Mouse (Mus musculus) bone marrow macrophage, adult 2 months (primary cell): Measurements from ENCODE around the gene Gm11549. TPM values are rescaled to one million over a fixed set of nuclear protein-coding genes. Genes with fewer than 3 reads are reported as not detected.

Experiments used
- H3K27ac ChIP-seq: 2 replicates; pipeline ENCODE4 v1.5.1; 2012; ENCODE audit warnings: low read depth, low read length; ENCODE audit not compliant: insufficient read depth
- H3K4me1 ChIP-seq: 2 replicates; pipeline ENCODE4 v1.6.1; 2012; ENCODE audit warnings: low read length; ENCODE audit not compliant: control insufficient read depth, insufficient read depth
- H3K4me3 ChIP-seq: 2 replicates; pipeline ENCODE4 v1.5.1; 2012; ENCODE audit warnings: mild to moderate bottlenecking, low read length, moderate library complexity; ENCODE audit not compliant: insufficient read depth
- CTCF ChIP-seq: IDR thresholded peaks from 2 replicates; pipeline ENCODE4 v1.5.1; 2012; ENCODE audit warnings: low read depth, mild to moderate bottlenecking, low read length, moderate library complexity
- POLR2A ChIP-seq: IDR thresholded peaks from 2 replicates; pipeline ENCODE4 v1.6.1; 2012; ENCODE audit warnings: mild to moderate bottlenecking, low read depth, low read length, borderline replicate concordance
- polyA plus RNA-seq: library from polyadenylated mRNA; stranded (reverse); fragments of >200 nt; gene quantifications from 2 replicates; pipeline ENCODE4 v1.2.4, GENCODE M21; 2012; ENCODE audit not compliant: missing spikeins, insufficient read depth, insufficient read length

Gm11549 gene
- polyA plus RNA-seq, 1 experiment: not detected

GRCm38 (mm10) chr3:36473222-36473621, 48.4 kb downstream of the Gm11549 start:
- Histone ChIP-seq H3K4me1 (peaks cover 40% of the 10 kb centered on the region), H3K27ac (peak overlapping the region; percentile 11; the same call in 1 of the 2 replicates), H3K4me3 (peak overlapping the region; percentile 44)
- TF ChIP-seq CTCF: no peak
- no peak for TF ChIP-seq POLR2A

- TF ChIP-seq POLR2A: no peak
- TF ChIP-seq CTCF: no peak
- Histone ChIP-seq H3K27ac (no peak overlapping the region), H3K4me3 (no peak overlapping the region), H3K4me1 (peaks cover 50% of the 10 kb centered on the region)
Observed at GRCm38 (mm10) chr3:36471856-36472255, 49.8 kb downstream of the Gm11549 start.

- Histone ChIP-seq H3K4me3 (no peak overlapping the region), H3K27ac (no peak overlapping the region; the same call in 1 of the 2 replicates), H3K4me1 (peaks cover 51% of the 10 kb centered on the region)
- TF ChIP-seq POLR2A (no peak), CTCF (no peak)
Observed at GRCm38 (mm10) chr3:36468871-36469270, 52.7 kb downstream of the Gm11549 start.

DNA sequence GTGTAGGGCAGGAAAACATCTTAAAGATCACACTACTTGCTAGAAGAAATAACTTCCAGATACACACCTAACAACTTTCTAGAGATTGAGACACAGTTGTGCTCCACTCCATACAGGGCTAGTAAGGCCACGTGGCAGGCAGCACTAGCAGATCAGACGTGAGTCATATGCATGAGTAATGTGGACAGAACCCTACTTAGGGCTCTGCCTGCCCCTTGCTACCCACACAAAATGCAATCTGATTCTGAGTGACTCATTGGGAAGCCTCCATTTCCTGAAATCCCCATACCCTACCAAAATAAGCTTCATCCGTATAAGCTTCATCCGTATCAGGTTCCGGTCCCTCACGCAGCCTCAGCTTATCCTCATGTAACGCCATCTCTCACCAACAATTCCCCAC, 54.0 kb downstream of the Gm11549 start:
- H3K27ac ChIP-seq: peak overlapping the region; percentile 32
- H3K4me1 ChIP-seq: peaks cover 45% of the 10 kb centered on the region
- peak overlapping the region; percentile 2; the same call in 1 of the 2 replicates for H3K4me3 ChIP-seq
- TF ChIP-seq POLR2A (no peak), CTCF (no peak)

DNA sequence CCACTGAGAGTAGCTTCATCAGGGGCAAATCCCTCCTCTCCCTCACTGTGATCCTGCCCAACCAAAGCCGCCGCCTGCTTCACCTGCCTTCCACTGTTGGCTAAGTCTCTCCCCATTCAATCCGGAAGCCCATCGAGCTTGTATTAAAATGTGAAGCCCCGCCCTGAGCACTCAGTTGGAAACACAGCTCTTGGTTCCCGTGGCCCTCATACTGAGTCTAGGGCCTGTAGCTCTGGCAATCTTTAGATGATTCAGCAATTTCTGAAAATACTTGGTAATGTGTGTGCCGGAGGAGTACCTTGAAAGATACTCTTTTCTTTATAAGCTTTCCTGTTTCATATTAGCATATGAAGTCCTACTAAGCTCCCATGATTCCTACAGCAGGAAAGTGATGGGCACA, 56.1 kb downstream of the Gm11549 start:
- Histone ChIP-seq H3K27ac (no peak overlapping the region), H3K4me3 (no peak overlapping the region), H3K4me1 (peaks cover 36% of the 10 kb centered on the region)
- TF ChIP-seq CTCF (no peak), POLR2A (no peak)

Other genes with a start within 250 kb of the Gm11549 start
- 833 and 897 TPM in 2 replicates for gene Anxa5, start 45.9 kb downstream of the Gm11549 start, polyA plus RNA-seq
- gene 1810062G17Rik, start 45.9 kb downstream of the Gm11549 start, polyA plus RNA-seq: not detected in 2 replicates
- 35.3 and 39.6 TPM in 2 replicates for gene Exosc9, start 30.8 kb upstream of the Gm11549 start, polyA plus RNA-seq
- gene Ccna2, start 50.3 kb upstream of the Gm11549 start, polyA plus RNA-seq: 67.0 and 71.6 TPM in 2 replicates
- gene Bbs7, start 91.7 kb upstream of the Gm11549 start, polyA plus RNA-seq: 7.2 and 10.3 TPM in 2 replicates
- not detected in 2 replicates for gene Trpc3, start 168.4 kb upstream of the Gm11549 start, polyA plus RNA-seq